Mouse (Mus musculus) neural tube, embryonic 12.5 days (tissue): ENCODE measurements around the gene Map3k6. TPM values are rescaled to one million over a fixed set of nuclear protein-coding genes. Genes with fewer than 3 reads are reported as not detected.

Experiments used
- ATAC-seq: fragments of 200-750 bp; cut with Nextera tagmentation; 2 replicates; pipeline ENCODE4 v1.8.0; 2017; ENCODE audit warnings: low read depth, mild to moderate bottlenecking, moderate TSS enrichment, moderate library complexity; ENCODE audit not compliant: low FRiP score
- H3K27ac ChIP-seq: fragments of 300-500 bp; sonication (generic); 2 replicates; pipeline ENCODE4 v1.5.1; 2016
- H3K27me3 ChIP-seq: fragments of 300-500 bp; sonication (generic); replicated peaks from 2 replicates; pipeline ENCODE4 v1.6.1; 2016; ENCODE audit warnings: mild to moderate bottlenecking
- H3K36me3 ChIP-seq: fragments of 300-500 bp; sonication (generic); 2 replicates; pipeline ENCODE4 v1.6.1; 2016; ENCODE audit warnings: mild to moderate bottlenecking
- H3K4me1 ChIP-seq: fragments of 300-500 bp; sonication (generic); 2 replicates; pipeline ENCODE4 v1.6.1; 2016
- H3K4me2 ChIP-seq: fragments of 300-500 bp; sonication (generic); replicated peaks from 2 replicates; pipeline ENCODE4 v1.6.1; 2016; ENCODE audit warnings: mild to moderate bottlenecking
- H3K4me3 ChIP-seq: fragments of 300-500 bp; sonication (generic); 2 replicates; pipeline ENCODE4 v1.5.1; 2016
- H3K9ac ChIP-seq: fragments of 300-500 bp; sonication (generic); 2 replicates; pipeline ENCODE4 v1.6.1; 2016; ENCODE audit warnings: mild to moderate bottlenecking
- H3K9me3 ChIP-seq: fragments of 300-500 bp; sonication (generic); 2 replicates; pipeline ENCODE4 v1.6.1; 2016; ENCODE audit warnings: mild to moderate bottlenecking
- WGBS: fragments of 180-500 bp; shearing (Covaris S2); methylation state at CpG from one replicate; pipeline ENCODE4 v1.1.7; 2016; 5-methylcytosine and 5-hydroxymethylcytosine counted together
- microRNA-seq: library from miRNA; unstranded; fragments of <30 nt; microRNA quantifications from one replicate; pipeline ENCODE4, GENCODE M21; 2017
- polyA plus RNA-seq: library from polyadenylated mRNA; unstranded; fragments of >200 nt; fragmentation: Nextera tagmentation; extraction: Ambion mirVana; gene quantifications from 2 replicates; pipeline ENCODE4 v1.2.1, GENCODE M21; 2016

Map3k6 gene
- polyA plus RNA-seq, 1 experiment from 2014 or later: 3.2 TPM

- 7% methylated on average over 24 of the region's 24 CpGs for WGBS
- H3K27me3 ChIP-seq: no peaks in the 10 kb centered on the region
- no peak overlapping the region; the same call in 1 of the 2 replicates for H3K4me3 ChIP-seq
- H3K36me3 ChIP-seq: peaks cover 29% of the 10 kb centered on the region
- H3K4me2 ChIP-seq: peak overlapping the region; percentile 36
- ATAC-seq: peak; percentile 44
- H3K9ac ChIP-seq: peak overlapping the region; percentile 9; the same call in 1 of the 2 replicates
- H3K4me1 ChIP-seq: peaks cover 24% of the 10 kb centered on the region
- H3K27ac ChIP-seq: peak overlapping the region; percentile 15; the same call in 1 of the 2 replicates
- H3K9me3 ChIP-seq: no peaks in the 10 kb centered on the region
Observed at GRCm38 (mm10) chr4:133292901-133293843, 52.6 kb downstream of the Map3k6 start.

DNA sequence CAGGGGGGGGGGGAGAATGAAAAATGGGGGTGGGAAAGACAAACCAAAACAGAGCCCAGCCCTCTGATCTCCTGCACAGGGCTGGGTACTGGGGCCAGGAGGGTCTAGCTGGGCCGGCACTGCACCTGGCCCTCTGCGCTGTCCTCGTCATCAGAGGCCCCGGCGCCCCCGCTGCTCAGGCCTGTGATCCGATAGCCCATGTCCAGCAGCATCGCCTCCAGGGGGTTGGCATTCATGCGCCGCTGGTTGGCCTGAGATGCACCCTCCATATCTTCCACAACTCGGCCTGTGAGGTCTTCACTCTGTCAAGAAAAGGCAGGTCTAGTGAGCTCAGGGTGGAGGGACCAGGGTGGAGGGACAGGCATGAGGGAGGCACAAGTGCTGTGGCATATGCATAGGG is 53.5 kb downstream of the Map3k6 start:
- Histone ChIP-seq H3K36me3 (peaks cover 31% of the 10 kb centered on the region), H3K27ac (no peak overlapping the region), H3K4me1 (peaks cover 33% of the 10 kb centered on the region), H3K9me3 (no peaks in the 10 kb centered on the region), H3K27me3 (no peaks in the 10 kb centered on the region), H3K4me2 (no peak overlapping the region; the same call in 1 of the 2 replicates), H3K9ac (0 out of 2 replicates have a peak overlapping the region, but pooled peaks have one; percentile 1), H3K4me3 (no peak overlapping the region)
- 25% methylated on average over 11 of the region's 11 CpGs for WGBS
- ATAC-seq: no peak

GRCm38 (mm10) chr4:133297360-133297759 is 56.7 kb downstream of the Map3k6 start:
- no peak for ATAC-seq
- H3K4me3 ChIP-seq: no peak overlapping the region
- WGBS: 69% methylated on average over 10 of the region's 10 CpGs
- H3K4me1 ChIP-seq: peaks cover 43% of the 10 kb centered on the region
- H3K27me3 ChIP-seq: no peaks in the 10 kb centered on the region
- no peak overlapping the region for H3K4me2 ChIP-seq
- H3K9me3 ChIP-seq: no peaks in the 10 kb centered on the region
- peaks cover 56% of the 10 kb centered on the region for H3K36me3 ChIP-seq
- no peak overlapping the region for H3K9ac ChIP-seq
- no peak overlapping the region for H3K27ac ChIP-seq

DNA sequence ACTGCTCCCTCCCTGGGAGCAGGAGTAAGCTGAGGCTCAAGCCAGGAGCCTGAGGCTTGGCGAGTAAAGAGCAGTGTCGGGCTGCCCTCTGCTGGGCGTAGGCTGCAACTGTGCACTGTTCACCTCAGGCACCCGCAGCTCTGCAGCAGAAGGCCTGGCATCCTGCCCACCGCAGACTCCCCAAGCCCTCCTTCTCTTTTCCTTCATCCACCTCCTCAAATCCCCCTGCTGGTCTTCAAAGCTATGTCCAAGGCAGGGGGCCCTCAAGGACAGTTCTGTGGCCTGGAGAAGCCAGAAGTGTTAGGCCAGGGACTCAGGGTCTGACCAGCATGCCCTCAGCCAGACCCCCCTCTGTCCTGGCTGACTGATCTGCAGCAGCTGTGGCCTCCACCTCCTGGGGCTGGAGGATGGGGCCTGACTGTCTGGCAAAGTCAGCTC is 57.2 kb downstream of the Map3k6 start:
- 0% methylated on average over 5 of the region's 5 CpGs for WGBS
- Histone ChIP-seq H3K4me2 (peak overlapping the region; percentile 10; the same call in 1 of the 2 replicates), H3K36me3 (peaks cover 57% of the 10 kb centered on the region), H3K27ac (peak overlapping the region; percentile 57; the same call in 1 of the 2 replicates), H3K27me3 (no peaks in the 10 kb centered on the region), H3K4me3 (no peak overlapping the region), H3K4me1 (peaks cover 38% of the 10 kb centered on the region), H3K9me3 (no peaks in the 10 kb centered on the region), H3K9ac (0 out of 2 replicates have a peak overlapping the region, but pooled peaks have one; percentile 1)
- ATAC-seq: peak; percentile 67

GRCm38 (mm10) chr4:133298516-133299365 is 58.1 kb downstream of the Map3k6 start:
- H3K9me3 ChIP-seq: no peaks in the 10 kb centered on the region
- no peaks in the 10 kb centered on the region for H3K27me3 ChIP-seq
- peak overlapping the region; percentile 57 for H3K27ac ChIP-seq
- no peak overlapping the region for H3K4me2 ChIP-seq
- peaks cover 29% of the 10 kb centered on the region for H3K4me1 ChIP-seq
- ATAC-seq: no peak
- WGBS: 30% methylated on average over 12 of the region's 12 CpGs
- no peak overlapping the region for H3K9ac ChIP-seq
- peaks cover 65% of the 10 kb centered on the region for H3K36me3 ChIP-seq
- no peak overlapping the region for H3K4me3 ChIP-seq

DNA sequence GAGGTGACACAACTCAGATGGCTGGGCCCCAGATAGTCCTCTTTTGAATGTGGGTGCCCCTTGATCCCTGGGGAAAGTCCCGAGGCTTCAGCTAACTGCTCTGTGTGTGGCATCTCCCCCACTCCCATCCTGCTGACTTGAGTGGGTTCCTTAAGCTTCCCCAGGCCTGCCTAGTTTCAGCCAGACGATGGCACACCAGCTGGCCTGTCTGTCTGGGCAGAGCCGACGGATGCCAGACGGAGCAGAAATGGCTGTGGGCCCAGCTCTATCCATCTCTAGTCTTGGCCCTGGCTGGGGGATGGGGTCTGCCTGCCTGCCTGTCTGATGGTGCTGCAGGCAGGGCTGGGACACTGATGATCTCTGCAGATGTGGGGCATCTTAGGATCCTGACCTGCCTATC is 59.1 kb downstream of the Map3k6 start:
- Histone ChIP-seq H3K9ac (no peak overlapping the region), H3K4me3 (no peak overlapping the region), H3K9me3 (no peaks in the 10 kb centered on the region), H3K4me2 (no peak overlapping the region), H3K27me3 (no peaks in the 10 kb centered on the region), H3K27ac (no peak overlapping the region), H3K36me3 (peaks cover 64% of the 10 kb centered on the region), H3K4me1 (peaks cover 24% of the 10 kb centered on the region)
- ATAC-seq: no peak
- 59% methylated on average over 5 of the region's 5 CpGs for WGBS

DNA sequence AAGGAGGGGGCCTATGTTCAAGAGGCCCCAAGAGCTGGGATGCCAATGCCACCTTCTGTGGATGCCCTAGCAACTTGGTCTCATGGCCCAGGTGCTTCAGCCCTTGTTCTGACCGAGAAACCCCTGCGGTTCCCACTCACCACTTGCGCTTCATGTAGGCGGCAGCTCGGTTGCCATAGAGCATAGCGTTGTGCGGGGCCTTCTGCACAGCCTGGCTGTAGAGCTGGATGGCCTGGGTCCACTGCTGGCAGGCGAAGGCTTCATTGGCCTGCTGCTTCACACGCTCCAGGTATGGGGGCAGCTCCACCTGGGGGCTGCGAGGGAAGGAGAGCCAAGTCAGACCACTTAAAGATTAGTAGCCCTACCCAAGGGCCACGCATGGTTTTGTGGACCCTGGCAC is 59.8 kb downstream of the Map3k6 start:
- Histone ChIP-seq H3K4me3 (no peak overlapping the region), H3K36me3 (peaks cover 59% of the 10 kb centered on the region)
- 91% methylated on average over 11 of the region's 11 CpGs for WGBS

DNA sequence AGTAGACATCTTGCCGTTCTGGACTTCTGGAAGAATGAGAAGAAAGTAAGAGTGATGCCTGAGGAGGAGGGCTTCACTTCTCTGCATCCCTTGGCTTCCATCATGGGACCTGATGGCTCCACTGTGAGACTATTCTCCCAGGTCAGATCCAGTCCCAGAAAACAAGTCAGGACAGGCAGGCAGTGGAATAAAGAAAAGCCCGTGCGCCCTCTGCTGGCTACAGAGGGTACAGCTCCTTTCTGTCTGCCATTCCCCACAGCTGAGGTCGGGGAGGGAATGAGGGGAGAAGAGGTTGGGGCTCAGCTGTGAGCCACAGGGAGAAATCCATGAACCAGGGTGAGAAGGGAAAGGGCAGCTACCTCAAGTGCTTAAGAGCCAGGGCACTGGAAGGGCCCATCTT is 61.2 kb downstream of the Map3k6 start:
- H3K27me3 ChIP-seq: no peaks in the 10 kb centered on the region
- no peak overlapping the region for H3K4me3 ChIP-seq
- no peak; the same call in 1 of the 2 replicates for ATAC-seq
- H3K4me1 ChIP-seq: peaks cover 24% of the 10 kb centered on the region
- WGBS: 22% methylated on average over 4 of the region's 4 CpGs
- no peak overlapping the region for H3K9ac ChIP-seq
- no peak overlapping the region for H3K4me2 ChIP-seq
- no peaks in the 10 kb centered on the region for H3K9me3 ChIP-seq
- no peak overlapping the region for H3K27ac ChIP-seq
- peaks cover 47% of the 10 kb centered on the region for H3K36me3 ChIP-seq

More for the DNA sequence above, 59.8 kb downstream of the Map3k6 start:
- Histone ChIP-seq H3K27ac (no peak overlapping the region), H3K4me1 (peaks cover 24% of the 10 kb centered on the region), H3K9me3 (no peaks in the 10 kb centered on the region), H3K4me2 (no peak overlapping the region), H3K9ac (no peak overlapping the region), H3K27me3 (no peaks in the 10 kb centered on the region)
- ATAC-seq: no peak

Small RNA genes within 50 kb of the gene (microRNA-seq; reads per million reads assigned to microRNA genes)
- gene Mir7017: not detected

Other genes starting within 250 kb of the Map3k6 start
- 10.5 TPM in 2 replicates for gene Ahdc1, start 229.6 kb upstream of the Map3k6 start, polyA plus RNA-seq
- gene Wasf2, start 110.3 kb upstream of the Map3k6 start, polyA plus RNA-seq: 30.5 and 48.9 TPM in 2 replicates
- 0.42 and 0.79 TPM in 2 replicates for gene Cd164l2, start 28.7 kb upstream of the Map3k6 start, polyA plus RNA-seq
- 0.38 and 0.74 TPM in 2 replicates for gene Gpr3, start 28.3 kb upstream of the Map3k6 start, polyA plus RNA-seq
- 0.66 and 0.73 TPM in 2 replicates for gene Sytl1, start 22.3 kb downstream of the Map3k6 start, polyA plus RNA-seq
- 82.0 and 84.2 TPM in 2 replicates for gene Tmem222, start 37.0 kb downstream of the Map3k6 start, polyA plus RNA-seq
- 22.3 and 28.3 TPM in 2 replicates for gene Wdtc1, start 112.7 kb downstream of the Map3k6 start, polyA plus RNA-seq
- 7.1 and 9.0 TPM in 2 replicates for gene Slc9a1, start 128.9 kb downstream of the Map3k6 start, polyA plus RNA-seq
- 0.29 and 0.66 TPM in 2 replicates for gene Tent5b, start 239.3 kb downstream of the Map3k6 start, polyA plus RNA-seq